Mouse (Mus musculus) heart, adult 18-20 months (tissue): ENCODE measurements around the gene Pphln1. TPM values are rescaled to one million over a fixed set of nuclear protein-coding genes. Genes with fewer than 3 reads are reported as not detected.
"Not testable (repeated sequence)": the region's sequence is repeated elsewhere in the genome, so short reads cannot be mapped to it uniquely, and the experiment has no call there.

ENCODE experiments used
- DNase-seq, 2 experiments: peaks; one replicate each; pipeline ENCODE4 v3.0.0; 2021 to 2022; ENCODE audit warnings: mixed read lengths in 1 of 2
- long read RNA-seq, 2 experiments: library from polyadenylated mRNA; stranded (forward); transcript quantifications; one replicate each; pipeline ENCODE4 v2.0.0; 2021
- total RNA-seq, 2 experiments: library from RNA; stranded (reverse); gene quantifications; 2 replicates each; pipeline ENCODE4 v1.2.3; 2021

Gene Pphln1
- 10 to 100 TPM; 20.2 to 25.9 TPM for total RNA-seq
- long read RNA-seq, experiment 1, partial matches to known transcripts = 0 of 10 reads
- long read RNA-seq, experiment 1, other reads (novel, unspliced or antisense) = 7 of 10 reads
- long read RNA-seq, experiment 2, partial matches to known transcripts = 0 of 2 reads
- long read RNA-seq, experiment 2, other reads (novel, unspliced or antisense) = 1 of 2 reads

- peak; percentile 86 to 89 for DNase-seq
These were observed at the start of gene Pphln1, which contains the start of gene Zcrb1 for GRCm38 (mm10) chr15:93397826-93398698. TSS of gene Pphln1 (plus strand) at chr15:93398350. TSS of gene Zcrb1 (minus strand) at chr15:93398334.

DNA sequence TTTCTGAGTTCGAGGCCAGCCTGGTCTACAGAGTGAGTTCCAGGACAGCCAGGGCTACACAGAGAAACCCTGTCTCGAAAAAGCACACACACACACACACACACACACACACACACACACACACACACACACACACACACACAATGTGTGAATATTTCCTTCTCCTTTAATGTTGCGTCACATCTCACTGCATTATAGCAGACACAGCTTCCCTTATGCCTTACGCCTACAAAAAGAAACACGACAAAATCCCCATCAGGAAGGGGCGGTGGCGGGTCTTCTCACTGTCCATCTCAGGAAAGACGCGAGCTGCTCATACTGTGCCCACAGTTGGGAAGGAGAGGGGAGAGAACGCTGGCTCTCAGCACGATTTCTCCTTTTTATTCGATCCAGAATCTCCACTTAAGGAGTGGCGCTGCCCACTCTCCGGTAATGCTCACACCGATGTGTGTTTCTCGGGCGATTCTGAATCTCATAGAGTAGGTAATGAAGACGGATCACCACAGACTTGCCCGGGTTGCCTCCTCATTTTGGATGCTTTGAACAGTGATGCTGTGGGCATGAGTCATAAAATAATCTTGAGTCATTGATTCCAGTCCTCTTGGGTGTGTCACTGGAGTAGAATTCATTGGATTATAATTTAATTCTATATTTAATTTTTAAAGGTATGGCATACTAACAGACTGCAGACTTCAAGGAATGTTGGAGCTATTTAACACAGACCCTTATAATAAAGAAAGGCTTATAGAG is 39.6 kb upstream of the Pphln1 start:
- DNase-seq = no peak

DNA sequence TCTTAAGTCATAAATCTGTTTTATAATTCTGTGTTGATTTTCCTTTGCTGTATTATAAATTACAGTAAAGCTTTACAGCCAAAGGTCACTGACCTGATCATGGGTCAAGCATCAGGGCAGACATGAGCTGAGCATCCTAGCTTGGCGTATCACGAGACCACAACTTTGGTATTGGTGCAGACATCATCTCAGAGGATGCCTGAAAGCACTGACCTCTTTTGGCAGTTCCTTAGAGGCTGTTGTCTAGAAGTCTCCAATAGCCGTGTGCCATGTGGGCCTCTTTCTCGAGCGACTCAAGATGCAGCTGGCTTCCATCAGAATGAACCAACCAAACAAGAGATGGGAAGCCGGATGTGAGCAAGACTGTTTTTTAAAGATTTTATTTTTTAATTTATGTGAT is 32.6 kb upstream of the Pphln1 start:
- DNase-seq = no peak

- no peak for DNase-seq
These were observed 29.6 kb upstream of the Pphln1 start for GRCm38 (mm10) chr15:93368558-93368957.

DNA sequence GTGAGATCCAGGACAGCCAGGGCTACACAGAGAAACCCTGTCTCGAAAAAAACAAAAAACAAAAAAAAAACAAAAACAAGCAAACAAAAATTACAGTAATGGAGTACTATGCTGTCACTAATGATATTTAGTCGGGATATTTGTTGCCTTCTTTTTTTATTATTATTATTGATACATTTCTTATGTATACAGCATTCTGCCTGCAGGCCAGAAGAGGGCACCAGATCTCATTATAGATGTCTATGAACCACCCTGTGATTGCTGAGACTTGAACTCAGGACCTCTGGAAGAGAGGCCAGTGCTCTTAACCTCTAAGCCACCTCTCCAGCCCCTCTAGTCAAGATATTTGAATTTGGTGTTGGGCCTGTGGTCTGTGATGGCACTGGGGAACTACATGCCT is 26.3 kb upstream of the Pphln1 start:
- peak in 1 of 2 experiments; percentile 9 for DNase-seq

DNA sequence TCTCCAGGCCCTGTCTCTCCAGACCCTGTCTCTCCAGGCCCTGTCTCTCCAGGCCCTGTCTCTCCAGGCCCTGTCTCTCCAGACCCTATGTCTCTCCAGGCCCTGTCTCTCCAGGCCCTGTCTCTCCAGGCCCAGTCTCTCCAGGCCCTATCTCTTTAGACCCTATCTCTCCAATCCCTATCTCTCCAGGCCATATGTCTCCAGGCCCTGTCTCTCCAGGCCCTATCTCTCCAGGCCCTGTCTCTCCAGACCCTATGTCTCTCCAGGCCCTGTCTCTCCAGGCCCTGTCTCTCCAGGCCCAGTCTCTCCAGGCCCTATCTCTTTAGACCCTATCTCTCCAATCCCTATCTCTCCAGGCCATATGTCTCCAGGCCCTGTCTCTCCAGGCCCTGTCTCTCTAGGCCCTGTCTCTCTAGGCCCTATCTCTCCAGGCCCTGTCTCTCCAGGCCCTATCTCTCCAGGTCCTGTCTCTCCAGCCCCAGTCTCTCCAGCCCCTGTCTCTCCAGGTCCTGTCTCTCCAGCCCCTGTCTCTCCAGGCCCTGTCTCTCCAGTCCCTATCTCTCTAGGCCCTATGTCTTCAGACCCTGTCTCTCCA is 25.5 kb upstream of the Pphln1 start:
- DNase-seq = not testable (repeated sequence)

- DNase-seq = no peak
These were observed 22.5 kb upstream of the Pphln1 start for GRCm38 (mm10) chr15:93375696-93376095.

- no peak for DNase-seq
These were observed 19.0 kb upstream of the Pphln1 start for GRCm38 (mm10) chr15:93379177-93379576.

DNA sequence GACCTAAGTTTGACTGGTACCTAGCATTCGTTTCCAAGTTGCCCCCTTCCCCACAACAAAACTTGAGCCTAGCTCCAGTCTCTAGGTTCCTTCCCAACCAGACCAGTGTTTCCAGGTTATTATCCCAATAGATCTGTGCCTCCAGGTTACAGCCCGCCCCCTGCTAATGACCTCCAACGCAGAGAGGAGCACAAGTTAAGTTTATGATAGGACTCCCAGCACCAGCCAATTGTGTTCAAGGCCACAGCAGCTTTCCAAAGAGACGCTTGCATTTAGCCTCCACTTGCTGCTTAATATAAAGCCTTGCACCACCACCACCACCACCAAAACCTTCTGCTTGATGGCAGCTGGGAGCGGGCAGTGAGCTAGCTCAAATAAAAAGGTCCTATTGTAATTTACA is 16.8 kb upstream of the Pphln1 start:
- no peak for DNase-seq

GRCm38 (mm10) chr15:93397269-93397668 is 881 bp upstream of the Pphln1 start:
- no peak for DNase-seq

DNA sequence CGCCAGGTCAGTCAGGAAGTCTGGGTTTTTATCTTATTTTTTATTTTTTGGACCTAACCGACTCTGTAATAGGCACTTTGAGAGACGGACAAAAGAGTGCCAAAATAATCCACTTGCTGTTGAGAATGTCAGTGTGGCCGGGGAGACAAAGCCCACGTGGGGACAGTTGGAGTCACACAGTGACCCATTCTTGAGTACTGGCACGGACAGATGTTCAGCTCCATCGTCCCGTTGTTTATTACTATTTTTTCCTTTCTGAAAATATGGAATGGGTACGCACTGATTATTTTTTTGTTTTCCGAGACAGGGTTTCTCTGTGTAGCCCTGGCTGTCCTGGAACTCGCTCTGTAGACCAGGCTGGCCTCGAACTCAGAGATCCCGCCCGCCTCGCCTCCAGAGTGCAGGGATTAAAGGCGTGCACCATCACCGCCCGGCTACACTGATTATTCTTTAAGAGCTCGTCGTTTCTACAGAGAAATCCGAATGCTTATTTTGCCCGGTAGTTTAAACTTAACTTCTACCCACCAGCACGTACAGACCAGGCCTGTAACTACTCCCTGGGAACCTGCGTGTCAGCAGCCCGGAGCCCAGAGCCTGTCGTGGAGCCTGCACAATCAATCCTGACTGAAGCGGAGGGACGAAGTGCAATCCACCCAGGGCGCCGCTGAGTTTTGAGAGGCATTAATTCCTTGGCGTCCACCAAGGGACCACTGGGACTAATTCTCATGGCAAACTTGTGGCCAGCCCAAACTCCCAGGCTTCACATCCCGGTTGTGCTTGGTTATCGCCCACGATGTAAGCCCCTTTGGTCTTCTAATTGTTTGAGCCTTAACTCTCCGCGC is 770 bp downstream of the Pphln1 start:
- peak in 1 of 2 experiments; percentile 13 for DNase-seq

GRCm38 (mm10) chr15:93401446-93401845 is 3.3 kb downstream of the Pphln1 start:
- DNase-seq = no peak

- no peak for DNase-seq
These were observed 4.6 kb downstream of the Pphln1 start for GRCm38 (mm10) chr15:93402730-93403129.

- no peak for DNase-seq
These were observed 6.7 kb downstream of the Pphln1 start for GRCm38 (mm10) chr15:93404849-93405248.

DNA sequence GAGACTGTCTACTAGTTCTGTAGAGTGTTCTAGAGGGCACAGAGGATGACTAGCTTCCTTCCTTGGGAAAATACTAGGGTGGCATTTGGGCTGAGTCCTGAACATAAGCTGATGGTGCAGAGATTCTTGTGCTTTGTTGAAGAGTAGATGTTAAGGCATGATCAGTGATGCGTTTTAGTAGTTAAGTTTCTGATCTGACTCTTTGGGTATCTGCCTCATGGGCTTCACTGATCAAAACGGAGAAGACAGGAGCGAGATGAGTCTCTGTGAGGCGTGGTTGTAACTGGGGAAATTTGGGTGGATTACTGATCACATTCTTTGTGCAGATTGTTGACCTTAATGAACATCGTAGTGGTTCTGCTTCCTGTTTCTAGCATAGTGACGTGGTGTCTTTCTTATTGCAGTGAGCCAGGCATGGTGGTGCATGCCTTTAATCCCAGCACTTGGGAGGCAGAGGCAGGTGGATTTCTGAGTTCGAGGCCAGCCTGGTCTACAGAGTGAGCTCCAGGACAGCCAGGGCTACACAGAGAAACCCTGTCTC is 7.4 kb downstream of the Pphln1 start:
- no peak for DNase-seq

GRCm38 (mm10) chr15:93406492-93406891 is 8.3 kb downstream of the Pphln1 start:
- no peak for DNase-seq

GRCm38 (mm10) chr15:93412445-93412844 is 14.3 kb downstream of the Pphln1 start:
- DNase-seq = no peak

GRCm38 (mm10) chr15:93414456-93414855 is 16.3 kb downstream of the Pphln1 start:
- no peak for DNase-seq

- peak; percentile 10 to 26 for DNase-seq
These were observed 18.1 kb downstream of the Pphln1 start for GRCm38 (mm10) chr15:93416300-93416699.

- DNase-seq = peak; percentile 7 to 17
These were observed 22.4 kb downstream of the Pphln1 start for GRCm38 (mm10) chr15:93420596-93420995.

- DNase-seq = no peak
These were observed 24.4 kb downstream of the Pphln1 start for GRCm38 (mm10) chr15:93422537-93422936.
